Mouse (Mus musculus) kidney, postnatal 10 days (tissue): ENCODE measurements around the gene Plscr3.

ENCODE experiments used
- DNase-seq: peaks from one replicate; pipeline ENCODE4 v3.0.0; 2021; ENCODE audit warnings: mixed read lengths

Gene Plscr3

GRCm38 (mm10) chr11:69900471-69901405 is 54.6 kb downstream of the Plscr3 start, which contains the start of the genes 2810408A11Rik and Neurl4:
TSS of gene 2810408A11Rik (minus strand) at chr11:69900987.
TSS of gene Neurl4 (plus strand) at chr11:69901072.
- peak; percentile 93 for DNase-seq

GRCm38 (mm10) chr11:69901406-69901846 is 55.2 kb downstream of the Plscr3 start:
- peak; percentile 96 for DNase-seq
